10 mouse cellular contexts compared by ENCODE assay signal in the genomic region with DNA sequence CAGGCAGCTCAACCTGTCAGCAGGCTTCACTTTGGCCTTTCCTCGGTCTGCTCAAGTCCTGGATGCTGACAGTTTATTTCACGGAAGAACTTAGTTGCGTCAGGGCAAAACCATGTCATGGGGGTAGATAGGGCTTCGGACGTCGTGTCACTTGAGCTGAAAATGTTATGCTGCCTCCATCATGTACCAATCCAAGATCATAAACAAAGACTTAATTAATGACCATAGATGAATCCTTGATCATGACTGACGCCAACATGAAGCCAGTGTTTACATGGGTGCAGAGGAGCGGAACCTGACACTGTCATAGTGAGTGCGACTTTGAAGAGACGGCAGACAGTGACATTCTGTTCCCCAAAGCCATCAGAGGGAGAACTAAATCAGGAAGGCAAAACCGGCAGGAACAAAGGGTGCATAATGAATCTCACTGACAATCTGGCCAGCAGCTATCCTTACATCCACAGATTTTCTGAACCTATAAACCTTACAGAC.
DNase-seq lines count a peak whose midpoint lies in the region; ATAC-seq lines count a peak whose summit lies in the region.
"Had no signal": no experiment of that assay in that cellular context is flagged by ENCODE, and none has a peak within 500 bp of the region (broad histone marks: within the 10 kb centered on the region; RNA-seq: fewer than 3 reads in every experiment).

No protein-coding gene starts in this region.

- 41% methylated on average over 11 of the region's 11 CpGs for WGBS in heart, embryonic 10.5 days
- 25% methylated on average over 11 of the region's 11 CpGs for WGBS in neural tube, embryonic 11.5 days
- WGBS in midbrain, embryonic 12.5 days, result 34% methylated on average over 11 of the region's 11 CpGs
- WGBS in intestine, embryonic 15.5 days, result 61% methylated on average over 11 of the region's 11 CpGs

- no peaks in the 10 kb centered on the region for H3K27me3 ChIP-seq in heart, embryonic 10.5 days (ENCODE audit: insufficient read depth, poor library complexity, severe bottlenecking)
- no peaks in the 10 kb centered on the region for H3K27me3 ChIP-seq in neural tube, embryonic 11.5 days (ENCODE audit: control insufficient read depth, insufficient read depth, low read length)
- H3K27me3 ChIP-seq in midbrain, embryonic 12.5 days, result 0 out of 2 replicates have a peak, but pooled peaks cover 3% of the 10 kb centered on the region
- no peaks in the 10 kb centered on the region for H3K27me3 ChIP-seq in intestine, embryonic 15.5 days (replicated peaks)

- no peak overlapping the region for H3K4me2 ChIP-seq in neural tube, embryonic 11.5 days (ENCODE audit: low read depth)
- H3K4me2 ChIP-seq in midbrain, embryonic 12.5 days (replicated peaks), result 0 out of 2 replicates have a peak overlapping the region, but pooled peaks have one; percentile 17
- H3K4me2 ChIP-seq in intestine, embryonic 15.5 days (replicated peaks), result no peak overlapping the region

- H3K27ac ChIP-seq in heart, embryonic 10.5 days, result 0 out of 2 replicates have a peak overlapping the region, but pooled peaks have one; percentile 42
- H3K27ac ChIP-seq in neural tube, embryonic 11.5 days (ENCODE audit: low read depth, low read length), result 0 out of 2 replicates have a peak overlapping the region, but pooled peaks have one; percentile 49
- H3K27ac ChIP-seq in midbrain, embryonic 12.5 days (replicated peaks), result peak overlapping the region; percentile 60
- H3K27ac ChIP-seq in intestine, embryonic 15.5 days, result no peak overlapping the region

- peak; percentile 38; the same call in 1 of the 2 replicates for ATAC-seq in neural tube, embryonic 11.5 days (ENCODE audit: insufficient read depth, low FRiP score, low TSS enrichment)
- ATAC-seq in midbrain, embryonic 12.5 days (ENCODE audit: low FRiP score, low read depth), result 0 out of 2 replicates have a peak, but pooled peaks have one; percentile 38
- ATAC-seq in intestine, embryonic 15.5 days, result no peak
- ATAC-seq: intestine, embryonic 16.5 days had no signal

- peaks cover 13% of the 10 kb centered on the region for H3K4me1 ChIP-seq in heart, embryonic 10.5 days
- H3K4me1 ChIP-seq in neural tube, embryonic 11.5 days (ENCODE audit: control insufficient read depth, insufficient read depth, low read length), result peaks cover 4% of the 10 kb centered on the region
- H3K4me1 ChIP-seq in midbrain, embryonic 12.5 days, result peaks cover 14% of the 10 kb centered on the region
- no peaks in the 10 kb centered on the region for H3K4me1 ChIP-seq in intestine, embryonic 15.5 days (replicated peaks)

- peak overlapping the region; percentile 29; the same call in 1 of the 2 replicates for H3K4me3 ChIP-seq in heart, embryonic 10.5 days
- H3K4me3 ChIP-seq in neural tube, embryonic 11.5 days (ENCODE audit: low read depth, low read length), result no peak overlapping the region
- H3K4me3 ChIP-seq in midbrain, embryonic 12.5 days, result no peak overlapping the region
- no peak overlapping the region for H3K4me3 ChIP-seq in intestine, embryonic 15.5 days (replicated peaks)

- H3K36me3 ChIP-seq in heart, embryonic 10.5 days, result no peaks in the 10 kb centered on the region
- no peaks in the 10 kb centered on the region for H3K36me3 ChIP-seq in neural tube, embryonic 11.5 days (ENCODE audit: control insufficient read depth, insufficient read depth, low read length)
- H3K36me3 ChIP-seq in midbrain, embryonic 12.5 days, result no peaks in the 10 kb centered on the region
- H3K36me3 ChIP-seq in intestine, embryonic 15.5 days, result no peaks in the 10 kb centered on the region

- no peaks in the 10 kb centered on the region for H3K9me3 ChIP-seq in heart, embryonic 10.5 days
- H3K9me3 ChIP-seq in neural tube, embryonic 11.5 days (ENCODE audit: control insufficient read depth, low read length), result no peaks in the 10 kb centered on the region
- H3K9me3 ChIP-seq in midbrain, embryonic 12.5 days, result no peaks in the 10 kb centered on the region
- H3K9me3 ChIP-seq in intestine, embryonic 15.5 days, result no peaks in the 10 kb centered on the region

- no peak overlapping the region for H3K9ac ChIP-seq in neural tube, embryonic 11.5 days (ENCODE audit: low read length)
- no peak overlapping the region for H3K9ac ChIP-seq in midbrain, embryonic 12.5 days (replicated peaks)
- no peak overlapping the region for H3K9ac ChIP-seq in intestine, embryonic 15.5 days

- peak; percentile 83 for DNase-seq in heart, embryonic 10.5 days (ENCODE audit: low spot score)
- no peak for DNase-seq in heart, postnatal 4 days
- DNase-seq in neural tube, embryonic 11.5 days (ENCODE audit: low spot score), result no peak
- no peak for DNase-seq in neural tube, embryonic 10.5 days (ENCODE audit: extremely low spot score, low spot score)
- DNase-seq in left cerebral cortex, adult 18-20 months (ENCODE audit: low spot score in 2 of 2), result no peak
- no peak for DNase-seq in cerebellum, adult 9-10 months
- DNase-seq: adrenal gland, adult 2 months had no signal
